Mouse (Mus musculus) cerebellum, postnatal 36 days (tissue): Measurements from ENCODE around the gene Cbln3.

Experiments
- DNase-seq, 2 experiments: peaks; one replicate each; pipeline ENCODE4 v3.0.0; 2021 to 2022; ENCODE audit warnings: mixed read lengths in 2 of 2

The Cbln3 gene

DNA sequence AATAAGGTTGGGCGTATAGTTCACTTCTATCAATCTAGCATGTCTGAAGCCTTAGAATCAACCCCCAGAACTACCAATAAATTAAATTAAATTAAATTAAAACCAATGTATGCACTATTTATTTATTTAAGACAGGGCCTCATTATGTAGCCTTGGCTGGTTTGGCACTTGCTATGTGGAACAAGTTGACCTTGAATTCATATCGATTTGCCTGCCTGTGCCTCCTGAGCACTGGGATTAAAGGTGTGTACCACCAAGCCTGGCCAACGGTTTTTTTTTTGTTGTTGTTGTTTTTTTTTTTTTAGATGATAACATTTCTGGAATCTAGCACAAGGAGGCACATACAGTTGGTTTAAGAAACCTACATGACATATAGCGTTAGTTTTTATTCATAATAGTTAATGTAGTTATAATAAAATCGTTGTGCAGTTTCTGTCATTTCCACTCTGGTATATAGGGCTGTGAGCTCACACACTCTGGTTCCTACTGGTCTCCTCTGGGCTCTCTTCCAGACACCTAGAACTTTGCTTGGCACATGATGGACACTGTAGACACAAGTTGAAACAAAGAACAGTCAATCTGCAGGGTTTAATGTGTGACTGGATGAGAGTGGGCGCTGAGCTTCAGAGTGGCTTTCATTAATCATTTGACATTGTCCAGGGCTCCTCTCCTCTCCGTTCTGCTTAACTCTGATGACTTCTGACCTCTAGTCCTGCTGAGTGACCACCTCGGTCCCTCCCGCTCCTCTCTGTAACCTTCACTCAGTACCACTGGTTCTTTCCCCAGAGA, 38.5 kb downstream of the Cbln3 start:
- no peak for DNase-seq

DNA sequence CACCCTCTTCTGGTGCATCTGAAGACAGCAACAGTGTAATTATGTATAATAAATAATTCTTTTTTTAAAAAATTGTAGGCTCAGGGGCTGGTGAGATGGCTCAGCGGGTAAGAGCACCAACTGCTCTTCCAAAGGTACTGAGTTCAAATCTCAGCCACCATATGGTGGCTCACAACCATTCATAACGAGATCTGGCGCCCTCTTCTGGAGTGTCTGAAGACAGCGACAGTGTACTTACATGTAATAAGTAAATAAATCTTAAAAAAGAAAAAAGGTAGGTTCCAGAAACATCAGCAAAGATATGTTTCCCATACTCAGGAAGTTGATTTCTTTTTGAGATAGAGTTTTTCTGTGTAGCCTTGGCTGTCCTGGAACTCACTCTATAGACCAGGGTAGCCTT, 41.4 kb downstream of the Cbln3 start:
- DNase-seq: no peak

DNA sequence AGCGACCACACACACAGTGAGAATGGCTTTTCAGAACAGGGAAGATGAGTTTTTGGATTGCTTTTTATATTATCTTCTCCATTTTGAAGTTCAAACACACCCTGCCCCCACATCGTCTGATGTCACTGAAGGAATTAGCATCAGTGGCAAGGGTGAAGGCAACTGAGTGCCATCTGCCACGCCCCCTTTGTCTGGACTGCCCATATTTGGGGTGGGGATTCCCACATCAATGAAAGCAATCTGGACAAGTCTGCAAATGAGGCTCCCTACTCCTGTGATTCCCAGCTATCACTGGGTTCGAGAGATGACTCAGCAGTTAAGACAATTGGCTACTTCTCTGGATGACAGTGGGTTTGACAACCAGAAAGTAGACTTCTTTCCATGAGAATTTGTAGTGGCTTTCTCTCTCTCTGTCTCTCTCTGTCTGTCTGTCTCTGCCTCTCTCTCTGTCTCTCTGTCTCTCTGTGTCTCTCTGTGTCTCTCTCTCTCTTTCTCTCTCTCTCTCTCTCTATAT, 43.3 kb downstream of the Cbln3 start:
- no peak for DNase-seq

- no peak for DNase-seq
These were observed 45.5 kb downstream of the Cbln3 start for GRCm38 (mm10) chr14:55838740-55839139.

GRCm38 (mm10) chr14:55838312-55838711, 45.9 kb downstream of the Cbln3 start:
- DNase-seq: no peak

DNA sequence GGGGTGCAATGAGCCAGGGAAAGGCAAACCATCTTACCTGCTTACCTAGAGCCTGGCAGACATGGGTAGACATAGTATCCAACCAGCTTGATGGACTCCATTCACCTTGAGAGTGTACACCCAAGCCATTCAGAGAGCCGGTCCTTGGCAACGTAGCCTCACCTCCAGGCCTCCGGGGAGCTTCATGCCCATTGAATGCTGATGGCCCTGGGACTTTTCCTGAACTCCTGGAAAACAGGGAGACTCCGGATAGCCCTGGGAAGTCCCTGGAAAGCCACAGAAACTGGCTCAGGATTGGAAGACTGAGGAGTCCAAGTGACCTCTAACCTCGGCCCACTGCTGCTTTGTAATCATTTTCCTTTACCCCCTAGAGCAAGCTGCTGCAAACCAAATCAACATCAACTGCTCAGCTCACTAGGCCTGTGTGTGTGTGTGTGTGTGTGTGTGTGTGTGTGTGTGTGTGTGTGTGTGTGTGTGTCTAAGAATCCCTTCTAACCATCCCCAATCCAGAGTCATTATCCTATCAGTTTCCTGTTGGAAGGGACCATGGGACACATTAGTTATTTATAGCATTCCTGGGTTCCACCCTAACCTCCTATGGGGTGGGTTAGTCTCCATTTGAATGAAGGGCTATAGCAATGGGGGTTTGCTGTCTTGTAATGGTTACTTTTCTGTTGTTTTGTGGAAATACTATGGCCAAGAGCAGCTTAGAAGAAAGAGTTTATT, 49.2 kb downstream of the Cbln3 start:
- no peak for DNase-seq

DNA sequence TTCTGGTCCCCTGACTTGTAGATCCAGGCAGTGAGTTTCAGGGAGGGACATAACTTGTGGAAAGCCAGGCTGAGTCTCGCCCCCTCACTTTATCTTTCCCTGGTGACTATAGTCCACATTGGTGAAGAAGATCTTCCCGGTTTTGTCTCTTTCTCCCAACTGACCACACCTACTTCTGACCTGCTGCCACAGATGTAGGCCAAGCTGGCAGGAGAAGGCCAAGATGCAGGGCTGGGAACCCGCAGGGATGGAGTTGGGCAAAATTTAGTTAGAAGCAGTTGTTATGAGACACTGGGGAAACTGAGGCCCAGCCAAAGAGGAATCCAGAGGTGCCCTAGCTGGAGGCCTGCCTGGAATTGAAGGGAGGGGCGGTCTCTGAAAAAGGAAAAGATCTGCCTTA, 51.1 kb downstream of the Cbln3 start:
- DNase-seq: no peak

GRCm38 (mm10) chr14:55830331-55830730, 53.9 kb downstream of the Cbln3 start:
- DNase-seq: no peak

DNA sequence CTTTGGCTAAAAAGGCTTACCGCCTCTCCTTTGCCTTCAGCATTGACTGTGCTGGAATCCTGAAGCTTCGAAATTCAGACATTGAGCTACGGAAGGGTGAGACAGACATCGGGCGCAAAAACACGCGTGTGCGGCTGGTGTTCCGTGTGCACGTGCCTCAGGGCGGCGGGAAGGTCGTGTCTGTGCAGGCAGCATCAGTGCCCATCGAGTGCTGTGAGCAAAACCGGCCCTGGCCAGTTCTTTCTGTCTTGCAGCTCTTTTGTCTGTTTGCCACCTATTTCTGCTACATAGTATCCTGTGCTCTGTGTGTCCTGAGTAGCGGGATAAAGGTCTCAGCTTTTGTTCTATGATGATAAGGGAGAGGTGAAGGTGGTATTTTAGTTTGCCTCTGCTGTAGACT, 54.3 kb downstream of the Cbln3 start:
- DNase-seq: no peak
